Mouse (Mus musculus): ENCODE measurements at regions not wholly inside any gene's neighbourhood (a gene's known extent, or its start where the extent isn't known, plus 50 kb on each side); places are given as distances from the start of the nearest gene placed in this dataset.
A peak's percentile ranks its signal among the peaks of the same experiment; 100 is the strongest.

DNA sequence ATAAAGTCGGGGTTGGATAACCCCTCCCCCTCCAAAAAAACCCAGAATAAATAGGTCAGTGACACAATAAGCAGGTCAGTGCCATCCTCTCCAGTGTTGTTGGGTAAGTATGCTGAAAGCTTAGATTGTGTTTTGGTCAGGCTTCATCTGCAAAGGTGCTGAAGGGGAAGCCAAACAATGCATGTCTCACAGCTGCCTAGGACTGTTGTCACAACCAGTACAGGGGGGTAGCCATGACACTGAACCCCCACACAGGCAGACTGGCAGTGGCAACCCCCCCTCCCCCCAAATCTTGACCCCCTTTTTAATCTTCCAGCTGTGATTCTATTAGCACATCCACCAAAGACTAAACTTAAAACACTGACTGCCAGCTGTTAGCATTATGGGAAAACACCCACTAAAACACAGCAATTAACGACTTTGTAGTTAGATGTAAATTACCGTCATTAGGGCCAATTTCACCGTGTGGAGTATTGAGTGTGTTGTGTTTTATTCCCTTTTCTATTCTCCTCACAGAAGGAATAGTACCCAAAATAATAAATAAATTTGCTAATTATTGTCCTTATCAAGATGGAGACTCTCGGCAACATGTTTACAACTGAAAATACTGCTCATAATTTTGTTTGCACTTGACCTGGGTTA, 105.5 kb upstream of the Ufm1 start:
- DNase-seq (ENCODE audit: low read depth, low spot score), result no peak

DNA sequence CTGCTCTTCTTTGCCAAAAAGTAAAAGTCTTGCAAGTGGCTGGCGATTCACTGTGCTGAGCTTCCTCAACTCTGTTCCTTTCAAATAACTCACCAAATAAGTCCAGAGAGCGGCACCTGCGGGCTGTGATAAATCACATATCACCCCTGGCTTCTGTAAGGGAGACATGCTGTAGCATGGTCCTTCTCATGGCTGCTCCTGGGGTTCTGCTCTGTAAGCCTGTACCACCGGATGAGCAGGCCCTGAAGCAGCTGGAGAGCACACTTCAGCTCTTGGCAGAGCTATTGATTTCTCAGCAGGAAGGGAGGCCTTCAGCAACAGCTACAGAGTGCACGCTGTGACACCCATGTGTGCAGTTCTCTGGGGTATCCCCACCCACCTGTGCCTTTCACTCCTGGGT, 101.5 kb upstream of the Ufm1 start:
- no peak for DNase-seq (ENCODE audit: low read depth, low spot score)

DNA sequence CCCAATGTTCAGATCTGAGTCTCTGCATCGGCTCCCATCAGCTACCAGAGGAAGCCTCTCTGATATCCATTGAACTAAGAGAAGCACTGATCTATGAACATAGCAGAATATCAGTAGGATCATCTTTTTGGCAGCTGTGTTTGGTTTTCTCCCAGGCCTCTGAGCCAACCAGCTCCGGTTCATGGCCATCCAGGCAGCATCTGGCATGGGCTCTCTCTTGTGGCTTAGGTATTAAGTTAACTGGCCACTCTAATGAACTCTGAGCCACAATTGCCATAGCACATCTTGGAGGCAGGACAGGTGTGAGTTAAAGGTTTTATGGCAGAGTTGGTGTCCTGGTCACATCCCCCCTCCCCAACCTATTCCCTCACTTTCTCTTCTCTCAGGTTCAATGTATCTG, 90.2 kb upstream of the Ufm1 start:
- DNase-seq (ENCODE audit: low read depth, low spot score), result no peak

DNA sequence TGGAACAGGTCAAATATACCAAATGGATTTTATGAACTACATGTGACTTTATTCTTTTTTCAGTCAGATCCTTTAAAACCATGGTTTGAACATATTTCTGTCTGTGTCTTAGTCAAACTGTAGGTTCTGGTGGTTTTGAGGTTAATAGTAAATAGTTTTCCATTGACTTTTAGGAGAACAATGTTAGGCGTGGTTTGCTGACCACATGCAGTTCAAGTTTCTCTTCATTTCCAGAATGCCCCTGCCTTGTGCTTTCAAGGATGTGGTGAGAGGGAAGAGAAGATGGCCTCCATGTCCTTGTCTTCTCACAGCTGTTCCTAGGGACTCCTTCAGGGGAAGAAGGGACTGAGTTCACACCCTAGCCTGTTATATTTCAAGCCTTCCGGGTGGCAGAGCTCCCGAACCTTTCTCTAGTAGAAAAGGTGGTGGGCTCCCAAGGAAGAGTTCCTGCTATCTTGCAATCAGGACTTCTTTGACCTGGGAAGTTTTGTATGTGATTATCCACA, 76.1 kb upstream of the Ufm1 start:
- peak; percentile 70 for DNase-seq (ENCODE audit: low read depth, low spot score)

DNA sequence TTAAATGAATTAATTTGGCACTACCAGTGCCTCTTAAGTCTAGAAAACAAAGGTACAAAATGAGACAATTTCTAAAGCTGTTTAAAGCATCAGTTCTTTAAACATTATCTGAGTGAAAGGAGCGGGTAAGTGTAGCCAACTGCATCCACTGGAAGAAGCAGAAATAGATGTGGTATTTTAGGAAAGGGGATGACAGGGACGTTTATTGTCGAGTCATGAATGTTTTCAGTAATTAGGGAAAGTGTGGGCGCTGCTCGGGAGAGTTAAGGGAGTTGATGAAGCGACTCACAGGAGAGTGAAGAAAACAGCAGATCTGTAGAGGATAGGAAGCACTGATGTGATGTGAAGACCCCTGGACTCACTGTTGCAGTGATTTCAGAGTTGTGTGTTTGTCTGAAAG, 68.1 kb upstream of the Ufm1 start:
- no peak for DNase-seq (ENCODE audit: low read depth, low spot score)

DNA sequence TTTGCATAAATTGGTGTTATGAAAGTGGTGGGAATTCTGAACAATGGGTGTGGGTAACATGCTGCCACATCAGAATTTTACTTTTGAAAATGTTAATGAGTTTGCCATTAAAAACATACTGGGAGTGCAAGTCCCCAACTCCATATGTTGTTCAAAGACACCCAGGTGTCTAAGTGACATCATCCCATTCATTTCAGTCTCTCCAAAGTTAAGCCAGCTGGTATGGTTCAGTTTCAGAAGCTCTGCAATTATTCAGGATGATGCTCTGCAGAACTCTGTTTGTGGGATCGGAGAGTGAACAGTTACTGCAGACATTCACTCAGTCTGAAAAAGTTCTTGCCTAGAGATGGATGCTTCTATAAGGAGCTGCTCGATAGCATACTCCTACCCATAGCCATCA, 56.3 kb upstream of the Ufm1 start:
- DNase-seq (ENCODE audit: low read depth, low spot score), result no peak

DNA sequence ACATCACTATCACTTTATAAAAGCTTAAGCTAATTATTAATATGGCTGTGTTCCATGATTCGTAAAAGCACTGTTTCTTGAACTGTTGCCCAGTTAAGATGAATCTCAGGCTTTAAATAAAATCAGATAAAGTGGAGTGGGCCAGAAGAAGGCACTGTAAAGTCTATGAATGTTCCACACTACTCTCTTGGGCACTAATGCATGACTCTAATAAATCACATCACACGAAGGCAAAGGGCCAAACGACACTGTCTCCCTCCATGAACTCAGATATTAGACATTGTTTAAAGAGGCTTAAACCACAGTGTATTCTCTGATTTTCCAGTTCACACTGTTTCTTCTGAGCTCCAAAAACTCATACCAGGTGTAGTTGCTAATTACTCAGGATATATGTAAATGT, 55.9 kb upstream of the Ufm1 start:
- no peak for DNase-seq (ENCODE audit: low read depth, low spot score)

DNA sequence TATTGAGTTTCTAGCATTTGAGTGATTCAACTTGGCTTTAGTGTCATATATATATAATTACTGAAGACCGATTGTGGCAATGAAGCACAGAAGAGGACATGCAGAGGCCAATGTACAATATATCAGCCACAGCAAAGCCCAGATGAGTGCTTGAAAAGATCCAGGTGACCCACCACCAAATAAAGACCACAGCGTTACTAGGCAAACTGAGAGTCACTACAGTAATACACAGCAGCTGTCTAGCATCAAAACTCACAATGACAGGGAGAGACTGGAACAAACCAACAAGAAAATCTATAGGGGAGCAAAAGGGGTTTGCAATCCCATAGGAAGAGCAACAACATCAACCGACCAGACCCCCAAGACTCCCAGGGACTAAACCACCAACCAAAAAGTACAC, 54.3 kb upstream of the Ufm1 start:
- no peak for DNase-seq (ENCODE audit: low read depth, low spot score)

DNA sequence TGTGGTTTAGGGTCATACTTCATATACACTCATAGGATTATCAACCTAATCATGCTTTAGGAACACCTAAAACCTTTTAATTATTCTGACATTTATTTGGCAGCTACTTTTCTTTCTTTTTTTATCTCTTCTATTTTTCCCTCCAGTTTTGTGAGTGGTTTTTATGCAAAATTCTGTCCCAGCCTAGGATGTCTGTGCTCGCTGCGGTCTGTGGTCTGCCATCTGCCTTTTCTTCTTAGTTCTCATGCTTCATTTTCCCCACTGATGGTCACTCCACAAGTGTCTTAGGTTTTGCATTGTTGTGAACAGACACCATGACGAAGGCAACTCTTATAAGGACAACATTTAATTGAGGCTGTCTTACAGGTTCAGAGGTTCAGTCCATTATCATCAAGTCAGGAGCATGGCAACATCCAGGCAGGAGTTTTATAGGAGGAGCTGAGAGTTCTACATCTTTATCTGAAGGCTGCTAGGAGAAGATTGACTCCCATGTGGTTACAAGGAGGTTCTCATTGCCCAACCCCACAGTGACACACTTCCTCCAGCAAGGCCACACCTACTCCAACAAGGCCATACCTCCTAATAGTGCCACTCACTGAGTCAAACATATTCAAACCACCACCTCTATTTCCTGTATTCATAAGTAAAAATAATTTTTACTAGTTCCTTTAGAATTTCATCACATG, 50.5 kb upstream of the Ufm1 start:
- DNase-seq (ENCODE audit: low read depth, low spot score), result no peak

Measured in 3T3-L1 (cell line).